Mouse (Mus musculus): ENCODE data around the gene Nos3.

The Nos3 gene

GRCm38 (mm10) chr5:24401969-24402368, 37.4 kb downstream of the Nos3 start:
- DNase-seq, result no peak

GRCm38 (mm10) chr5:24404594-24405360, 40.2 kb downstream of the Nos3 start:
- DNase-seq, result no peak

- no peak for DNase-seq
Measured at GRCm38 (mm10) chr5:24405389-24405876, 40.8 kb downstream of the Nos3 start.

- DNase-seq, result no peak
Measured at GRCm38 (mm10) chr5:24408651-24409050, 44.0 kb downstream of the Nos3 start.

GRCm38 (mm10) chr5:24409466-24409865, 44.9 kb downstream of the Nos3 start:
- no peak for DNase-seq

GRCm38 (mm10) chr5:24412063-24412462, 47.5 kb downstream of the Nos3 start:
- no peak for DNase-seq

- DNase-seq, result no peak
Measured at GRCm38 (mm10) chr5:24413042-24413693, 48.6 kb downstream of the Nos3 start, which contains the start of gene Asic3. Gene Asic3 (plus strand): TSS chr5:24413392.

- no peak for DNase-seq
Measured at GRCm38 (mm10) chr5:24413938-24414337, 49.3 kb downstream of the Nos3 start.

- peak; percentile 78 for DNase-seq
Measured at GRCm38 (mm10) chr5:24416222-24416736, 51.7 kb downstream of the Nos3 start.

- DNase-seq, result no peak
Measured at GRCm38 (mm10) chr5:24417587-24417986, 53.0 kb downstream of the Nos3 start.

- DNase-seq, result no peak
Measured at GRCm38 (mm10) chr5:24420381-24420780, 55.8 kb downstream of the Nos3 start.

GRCm38 (mm10) chr5:24423129-24424003, 58.8 kb downstream of the Nos3 start, which contains the start of the genes Cdk5 and Slc4a2:
Gene Cdk5 (minus strand): TSS chr5:24423530.
Gene Slc4a2 (plus strand): TSS chr5:24423837.
- peak; percentile 97 for DNase-seq

GRCm38 (mm10) chr5:24424004-24424781, 59.6 kb downstream of the Nos3 start:
- DNase-seq, result no peak

GRCm38 (mm10) chr5:24424861-24425411, 60.3 kb downstream of the Nos3 start:
- DNase-seq, result peak; percentile 67

GRCm38 (mm10) chr5:24425421-24426036, 60.9 kb downstream of the Nos3 start:
- DNase-seq, result peak; percentile 49

- DNase-seq, result no peak
Measured at GRCm38 (mm10) chr5:24426037-24426432, 61.4 kb downstream of the Nos3 start.

- no peak for DNase-seq
Measured at GRCm38 (mm10) chr5:24426556-24427284, 62.1 kb downstream of the Nos3 start.

- no peak for DNase-seq
Measured at GRCm38 (mm10) chr5:24427285-24427633, 62.6 kb downstream of the Nos3 start.

- DNase-seq, result no peak
Measured at GRCm38 (mm10) chr5:24427981-24428402, 63.4 kb downstream of the Nos3 start.

GRCm38 (mm10) chr5:24428596-24428995, 64.0 kb downstream of the Nos3 start:
- DNase-seq, result no peak

Data from cerebellum, adult 8-10 months (tissue).